Mouse (Mus musculus) heart, adult 2 months (tissue): Measurements from ENCODE around the gene Hnrnpab.

Experiments
- CTCF ChIP-seq: fragments of 200-600 bp; IDR thresholded peaks from 2 replicates; pipeline ENCODE4 v1.8.1; 2022; ENCODE audit warnings: antibody characterized with exemption, mild to moderate bottlenecking, moderate library complexity
- EP300 ChIP-seq: fragments of 200-500 bp; IDR thresholded peaks from 2 replicates; pipeline ENCODE4 v1.6.1; 2011; ENCODE audit warnings: low read depth, low read length, control low read depth; ENCODE audit not compliant: insufficient read depth
- POLR2A ChIP-seq: fragments of 200-500 bp; IDR thresholded peaks from 2 replicates; pipeline ENCODE4 v1.6.1; 2011; ENCODE audit warnings: mild to moderate bottlenecking, low read depth, low read length, control low read depth; ENCODE audit not compliant: insufficient read depth

DNA sequence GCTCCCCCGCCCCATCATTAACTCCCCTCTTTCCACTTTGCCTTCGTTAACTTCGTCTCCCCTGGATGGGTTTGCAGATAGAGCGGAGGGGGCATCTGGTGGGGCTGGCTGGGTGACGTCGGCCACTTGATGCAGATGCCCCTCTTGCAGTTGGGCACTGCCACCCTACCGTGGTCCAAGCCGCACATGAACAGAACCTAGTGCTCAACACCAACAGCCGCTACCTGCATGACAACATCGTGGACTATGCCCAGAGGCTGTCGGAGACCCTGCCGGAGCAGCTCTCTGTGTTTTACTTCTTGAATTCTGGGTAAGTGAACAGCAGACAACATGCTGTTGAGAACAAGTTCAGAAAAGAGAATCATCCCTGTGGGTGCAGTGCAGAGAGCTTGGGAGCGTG, 20.2 kb downstream of the Hnrnpab start:
- TF ChIP-seq POLR2A (no peak), CTCF (no peak), EP300 (no peak)
